Mouse (Mus musculus) MN1 (cell line): ENCODE measurements around the gene Rnase1.

Source experiments
- DNase-seq: peaks from one replicate; pipeline ENCODE4 v3.0.0-alpha.2; 2016; ENCODE audit warnings: low spot score

Gene Rnase1

GRCm38 (mm10) chr14:51142119-51142518, 4.5 kb downstream of the Rnase1 start:
- DNase-seq, result no peak

GRCm38 (mm10) chr14:51140342-51140741, 6.2 kb downstream of the Rnase1 start:
- DNase-seq, result peak; percentile 9

GRCm38 (mm10) chr14:51132372-51132771, 14.2 kb downstream of the Rnase1 start:
- no peak for DNase-seq

GRCm38 (mm10) chr14:51131086-51131815, 15.3 kb downstream of the Rnase1 start:
- no peak for DNase-seq

- no peak for DNase-seq
Measured at GRCm38 (mm10) chr14:51130315-51130940, 16.2 kb downstream of the Rnase1 start.

GRCm38 (mm10) chr14:51129624-51129975, 17.0 kb downstream of the Rnase1 start:
- DNase-seq, result no peak

GRCm38 (mm10) chr14:51128775-51129623, 17.6 kb downstream of the Rnase1 start:
- DNase-seq, result no peak

- no peak for DNase-seq
Measured at GRCm38 (mm10) chr14:51127648-51128258, 18.8 kb downstream of the Rnase1 start.

GRCm38 (mm10) chr14:51125684-51126083, 20.9 kb downstream of the Rnase1 start:
- no peak for DNase-seq

- no peak for DNase-seq
Measured at GRCm38 (mm10) chr14:51113916-51114560, 32.5 kb downstream of the Rnase1 start, which contains the start of gene Eddm3b. Gene Eddm3b (plus strand): TSS chr14:51114426.

- no peak for DNase-seq
Measured at GRCm38 (mm10) chr14:51113476-51113875, 33.1 kb downstream of the Rnase1 start.

- DNase-seq, result no peak
Measured at GRCm38 (mm10) chr14:51111966-51112365, 34.6 kb downstream of the Rnase1 start.

- no peak for DNase-seq
Measured at GRCm38 (mm10) chr14:51106449-51106967, 40.1 kb downstream of the Rnase1 start.

- DNase-seq, result no peak
Measured at GRCm38 (mm10) chr14:51104366-51104765, 42.2 kb downstream of the Rnase1 start.

- DNase-seq, result peak; percentile 15
Measured at GRCm38 (mm10) chr14:51103217-51103616, 43.4 kb downstream of the Rnase1 start.

- no peak for DNase-seq
Measured at GRCm38 (mm10) chr14:51101284-51101683, 45.3 kb downstream of the Rnase1 start.

- no peak for DNase-seq
Measured at GRCm38 (mm10) chr14:51098921-51099320, 47.7 kb downstream of the Rnase1 start.

- peak; percentile 49 for DNase-seq
Measured at GRCm38 (mm10) chr14:51098300-51098699, 48.3 kb downstream of the Rnase1 start.

- DNase-seq, result no peak
Measured at GRCm38 (mm10) chr14:51095736-51096524, 50.7 kb downstream of the Rnase1 start.
